Mouse (Mus musculus) liver, adult 2 months (tissue): Measurements from ENCODE around the gene Pcbd1.

Experiments used
- CTCF ChIP-seq: fragments of 200-500 bp; IDR thresholded peaks from 2 replicates; pipeline ENCODE4 v1.5.1; 2011; ENCODE audit warnings: low read depth, low read length, control low read depth
- POLR2A ChIP-seq: fragments of 200-500 bp; IDR thresholded peaks from 2 replicates; pipeline ENCODE4 v1.6.1; 2011; ENCODE audit warnings: low read length, control low read depth; ENCODE audit not compliant: insufficient read depth; ENCODE audit errors: extremely low read depth

GRCm38 (mm10) chr10:61069248-61069647 is 19.9 kb upstream of the Pcbd1 start:
- TF ChIP-seq POLR2A: no peak
- TF ChIP-seq CTCF: no peak
